Mouse (Mus musculus) kidney, postnatal 0 days (tissue): ENCODE measurements around the gene Arl5c. TPM values are rescaled to one million over a fixed set of nuclear protein-coding genes. Genes with fewer than 3 reads are reported as not detected.
A peak's percentile ranks its signal among the peaks of the same experiment; 100 is the strongest.

ENCODE experiments used
- ATAC-seq: fragments of 200-750 bp; cut with Nextera tagmentation; replicated peaks from 2 replicates; pipeline ENCODE4 v1.8.0; 2017; ENCODE audit warnings: low read depth, moderate number of reproducible peaks, moderate TSS enrichment, moderate library complexity; ENCODE audit not compliant: low FRiP score
- DNase-seq: peaks from one replicate; pipeline ENCODE4 v3.0.0-alpha.2; 2016; ENCODE audit warnings: low spot score
- H3K27ac ChIP-seq: fragments of 300-500 bp; sonication (generic); 2 replicates; pipeline ENCODE4 v1.5.1; 2014; ENCODE audit warnings: mild to moderate bottlenecking
- H3K27me3 ChIP-seq: fragments of 300-500 bp; sonication (generic); 2 replicates; pipeline ENCODE4 v1.6.1; 2014; ENCODE audit warnings: low read length, mixed read lengths; ENCODE audit not compliant: insufficient read depth
- H3K36me3 ChIP-seq: fragments of 300-500 bp; sonication (generic); 2 replicates; pipeline ENCODE4 v1.6.1; 2014; ENCODE audit warnings: low read length, mixed read lengths; ENCODE audit not compliant: insufficient read depth
- H3K4me1 ChIP-seq: fragments of 300-500 bp; sonication (generic); replicated peaks from 2 replicates; pipeline ENCODE4 v1.6.1; 2014; ENCODE audit warnings: antibody characterized with exemption, low read length, mixed read lengths; ENCODE audit not compliant: insufficient read depth
- H3K4me2 ChIP-seq: fragments of 300-500 bp; sonication (generic); 2 replicates; pipeline ENCODE4 v1.6.1; 2014; ENCODE audit warnings: mild to moderate bottlenecking, low read length, moderate library complexity, mixed read lengths
- H3K4me3 ChIP-seq: fragments of 300-500 bp; sonication (generic); replicated peaks from 2 replicates; pipeline ENCODE4 v1.5.1; 2014; ENCODE audit warnings: low read depth, low read length
- H3K9ac ChIP-seq: fragments of 300-500 bp; sonication (generic); 2 replicates; pipeline ENCODE4 v1.6.1; 2014; ENCODE audit warnings: low read depth, low read length
- H3K9me3 ChIP-seq: fragments of 300-500 bp; sonication (generic); replicated peaks from 2 replicates; pipeline ENCODE4 v1.6.1; 2016; ENCODE audit warnings: low read length, inconsistent platforms, mixed read lengths
- CTCF ChIP-seq: IDR thresholded peaks from 2 replicates; pipeline ENCODE4 v1.5.1; 2016; ENCODE audit warnings: antibody characterized with exemption, low read depth, mild to moderate bottlenecking, moderate library complexity
- WGBS: fragments of 180-500 bp; shearing (Covaris S2); extraction: QIAGEN DNeasy Blood & Tissue Kit; methylation state at CpG from one replicate; pipeline ENCODE4 v1.1.7; 2014; 5-methylcytosine and 5-hydroxymethylcytosine counted together
- polyA plus RNA-seq: library from polyadenylated mRNA; unstranded; fragments of >200 nt; fragmentation: Nextera tagmentation; extraction: Ambion mirVana; gene quantifications from 2 replicates; pipeline ENCODE4 v1.2.1, GENCODE M21; 2015

The Arl5c gene
- polyA plus RNA-seq, 1 experiment from 2014 or later: 2.0 TPM

GRCm38 (mm10) chr11:97999748-98000147 is 3.8 kb upstream of the Arl5c start:
- Histone ChIP-seq H3K4me2 (no peak overlapping the region), H3K4me3 (no peak overlapping the region), H3K27me3 (0 out of 2 replicates have a peak, but pooled peaks cover 4% of the 10 kb centered on the region), H3K9me3 (no peaks in the 10 kb centered on the region), H3K4me1 (peaks cover 16% of the 10 kb centered on the region), H3K9ac (no peak overlapping the region), H3K36me3 (no peaks in the 10 kb centered on the region), H3K27ac (no peak overlapping the region)
- ATAC-seq (no peak), DNase-seq (no peak)
- 21% methylated on average over 5 of the region's 5 CpGs for WGBS
- TF ChIP-seq CTCF: no peak

- WGBS: 41% methylated on average over 7 of the region's 7 CpGs
Observed at GRCm38 (mm10) chr11:97998898-97999608, 3.1 kb upstream of the Arl5c start.

GRCm38 (mm10) chr11:97998074-97998793 is 2.3 kb upstream of the Arl5c start:
- no peaks in the 10 kb centered on the region for H3K9me3 ChIP-seq
- peaks cover 13% of the 10 kb centered on the region for H3K4me1 ChIP-seq
- ATAC-seq (no peak), DNase-seq (no peak)
- H3K9ac ChIP-seq: no peak overlapping the region
- H3K4me2 ChIP-seq: no peak overlapping the region
- 79% methylated on average over 11 of the region's 11 CpGs for WGBS
- H3K4me3 ChIP-seq: no peak overlapping the region
- no peak for TF ChIP-seq CTCF
- no peaks in the 10 kb centered on the region for H3K36me3 ChIP-seq
- 0 out of 2 replicates have a peak, but pooled peaks cover 4% of the 10 kb centered on the region for H3K27me3 ChIP-seq
- H3K27ac ChIP-seq: no peak overlapping the region

More at GRCm38 (mm10) chr11:97998898-97999608, 3.1 kb upstream of the Arl5c start:
- no peak overlapping the region for H3K27ac ChIP-seq
- H3K9me3 ChIP-seq: no peaks in the 10 kb centered on the region
- H3K4me3 ChIP-seq: no peak overlapping the region
- no peaks in the 10 kb centered on the region for H3K36me3 ChIP-seq
- no peak for TF ChIP-seq CTCF
- peaks cover 16% of the 10 kb centered on the region for H3K4me1 ChIP-seq
- 0 out of 2 replicates have a peak, but pooled peaks cover 4% of the 10 kb centered on the region for H3K27me3 ChIP-seq
- no peak overlapping the region for H3K4me2 ChIP-seq
- ATAC-seq (no peak), DNase-seq (no peak)
- H3K9ac ChIP-seq: no peak overlapping the region

- DNase-seq (no peak), ATAC-seq (no peak)
- no peaks in the 10 kb centered on the region for H3K9me3 ChIP-seq
- 0 out of 2 replicates have a peak, but pooled peaks cover 4% of the 10 kb centered on the region for H3K27me3 ChIP-seq
- no peak overlapping the region for H3K4me3 ChIP-seq
- H3K27ac ChIP-seq: no peak overlapping the region
- no peak overlapping the region for H3K4me2 ChIP-seq
- 68% methylated on average over 8 of the region's 8 CpGs for WGBS
- H3K36me3 ChIP-seq: no peaks in the 10 kb centered on the region
- H3K9ac ChIP-seq: no peak overlapping the region
- no peak for TF ChIP-seq CTCF
- H3K4me1 ChIP-seq: 0 out of 2 replicates have a peak, but pooled peaks cover 8% of the 10 kb centered on the region
Observed at GRCm38 (mm10) chr11:97997387-97997960, 1.5 kb upstream of the Arl5c start.

- no peak overlapping the region for H3K4me3 ChIP-seq
- ATAC-seq (no peak), DNase-seq (no peak)
- H3K36me3 ChIP-seq: no peaks in the 10 kb centered on the region
- WGBS: 78% methylated on average over 1 of the region's 1 CpGs
- H3K9me3 ChIP-seq: no peaks in the 10 kb centered on the region
- no peak overlapping the region for H3K9ac ChIP-seq
- no peak overlapping the region for H3K4me2 ChIP-seq
- no peak for TF ChIP-seq CTCF
- H3K27me3 ChIP-seq: no peaks in the 10 kb centered on the region
- 0 out of 2 replicates have a peak, but pooled peaks cover 8% of the 10 kb centered on the region for H3K4me1 ChIP-seq
- H3K27ac ChIP-seq: no peak overlapping the region
Observed at GRCm38 (mm10) chr11:97996691-97997090, 710 bp upstream of the Arl5c start.

DNA sequence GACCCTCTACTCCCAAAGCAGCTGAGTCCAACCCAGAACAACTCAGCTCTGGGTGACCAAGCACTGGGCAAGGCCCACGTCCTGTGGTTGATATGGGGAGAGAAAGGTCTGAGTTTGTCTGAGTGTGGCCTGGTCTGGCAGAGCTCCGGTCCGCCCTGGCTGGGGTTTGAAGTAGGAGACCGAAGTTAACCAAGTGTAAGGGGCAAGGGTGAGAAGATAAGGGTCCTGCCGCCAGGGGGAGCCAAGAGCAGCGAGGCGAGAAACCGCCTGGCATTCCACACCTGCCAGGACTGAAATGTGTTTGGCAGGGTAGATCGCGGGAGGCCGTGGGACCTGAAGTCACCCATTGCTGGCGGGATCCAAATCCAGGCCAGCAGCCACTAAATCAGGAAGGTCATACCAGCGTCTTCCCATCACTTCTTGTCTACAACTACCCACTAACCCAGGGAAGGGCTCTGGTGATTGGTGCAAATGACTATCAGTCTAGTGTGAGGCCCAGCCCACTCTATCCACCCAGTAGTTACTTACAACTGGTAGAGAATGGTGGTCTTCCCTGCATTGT is 1.4 kb downstream of the Arl5c start:
- TF ChIP-seq CTCF: peak; percentile 79
- Histone ChIP-seq H3K9ac (peak overlapping the region; percentile 43; the same call in 1 of the 2 replicates), H3K27ac (no peak overlapping the region), H3K4me3 (peak overlapping the region; percentile 43), H3K9me3 (no peaks in the 10 kb centered on the region), H3K27me3 (no peaks in the 10 kb centered on the region), H3K4me2 (peak overlapping the region; percentile 75), H3K36me3 (no peaks in the 10 kb centered on the region), H3K4me1 (0 out of 2 replicates have a peak, but pooled peaks cover 5% of the 10 kb centered on the region)
- peak; percentile 75 for DNase-seq
- WGBS: 7% methylated on average over 13 of the region's 13 CpGs
- peak; percentile 37 for ATAC-seq
